Mouse (Mus musculus): ENCODE data around the gene Wdfy2.

DNA sequence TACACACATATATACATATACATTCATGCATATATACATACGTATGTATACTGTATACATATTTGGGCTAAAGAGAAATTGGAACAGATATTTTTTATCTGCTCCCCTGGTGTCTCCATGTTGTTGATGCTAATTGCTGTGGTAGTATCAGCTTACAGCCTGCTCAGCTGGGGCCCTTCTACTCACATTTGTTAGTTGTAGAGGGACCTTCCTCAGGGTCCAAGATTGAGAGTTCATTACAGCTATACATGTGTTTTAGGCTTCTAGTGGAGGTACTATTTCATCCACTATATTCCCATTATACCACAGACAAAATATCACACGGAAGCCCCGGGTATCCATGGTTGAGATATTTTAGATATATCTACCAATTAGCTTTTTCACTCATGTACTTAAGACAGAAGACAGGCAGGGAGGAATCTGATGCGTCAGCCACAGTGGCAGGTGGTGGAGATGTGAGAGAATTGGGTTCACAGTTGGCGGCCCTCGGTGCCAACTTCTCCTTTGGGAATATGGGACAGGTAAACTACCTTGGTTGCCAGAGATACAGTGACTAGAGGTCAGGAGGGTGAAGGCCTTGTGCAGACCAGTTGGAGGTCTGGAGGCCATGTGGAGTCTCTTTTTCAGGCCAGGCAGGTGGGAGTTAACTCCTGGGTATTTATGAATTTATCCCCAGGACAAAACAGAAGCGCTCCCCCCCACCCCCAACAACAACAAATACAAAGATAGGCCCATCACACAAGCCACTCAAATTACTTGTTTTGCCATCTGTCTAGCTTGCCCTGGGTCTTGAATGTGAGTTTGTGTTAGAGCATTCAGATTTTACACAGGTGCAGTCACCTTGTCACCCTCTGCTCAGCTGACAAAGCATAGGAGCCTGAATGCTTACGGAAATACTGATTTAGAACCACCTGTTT, 57.7 kb downstream of the Wdfy2 start:
- TF ChIP-seq CTCF (IDR thresholded peaks at IDR 0.05) (no peak), POLR2A (IDR thresholded peaks at IDR 0.05; ENCODE audit: insufficient read depth, low read depth, low read length) (no peak), EP300 (IDR thresholded peaks at IDR 0.05; ENCODE audit: insufficient read depth, low read depth, low read length) (no peak)
